Mouse (Mus musculus): ENCODE results near the gene Spire2.

DNA sequence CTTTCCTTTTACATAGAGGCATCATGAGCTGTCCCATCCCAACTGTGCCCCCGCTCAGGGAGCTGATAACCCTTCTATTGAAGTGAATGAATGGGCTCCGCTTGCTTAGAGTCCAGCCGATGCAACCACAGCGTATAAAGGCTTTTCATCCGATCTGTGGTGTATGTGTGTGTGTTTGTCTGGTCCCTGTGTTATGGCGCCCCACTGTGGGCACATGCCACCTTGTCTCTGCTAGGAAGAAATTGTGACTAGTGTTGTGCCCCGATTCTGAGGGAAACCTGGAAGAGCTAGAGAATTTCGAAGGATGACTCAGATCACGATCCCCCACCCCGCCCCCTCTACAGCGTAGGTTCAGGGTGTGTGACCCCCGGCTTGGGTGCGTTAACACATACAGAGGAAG is 20.3 kb downstream of the Spire2 start:
- TF ChIP-seq CTCF (IDR thresholded peaks at IDR 0.05; ENCODE audit: extremely low read depth, insufficient read depth, insufficient read length, insufficient replicate concordance) (peak; percentile 25; the same call in 1 of the 2 replicates), POLR2A (IDR thresholded peaks at IDR 0.05; ENCODE audit: low read depth, low read length) (no peak)

Measured in spleen, adult 2 months (tissue).